Mouse (Mus musculus): ENCODE data around the gene Ensa. TPM values are rescaled to one million over a fixed set of nuclear protein-coding genes. Genes with fewer than 3 reads are reported as not detected.

Gene Ensa
- total and polyA plus RNA-seq, 2 experiments, result 5.0 to 23.5 TPM

GRCm38 (mm10) chr3:95661945-95662715 is 37.3 kb downstream of the Ensa start:
- H3K27ac ChIP-seq (replicated peaks; ENCODE audit: insufficient read depth, low read depth, low read length), result peak overlapping the region; percentile 100
- H3K4me3 ChIP-seq (ENCODE audit: insufficient read depth, low read depth, low read length), result peak overlapping the region; percentile 31; the same call in 1 of the 2 replicates
- peaks cover 49% of the 10 kb centered on the region for H3K4me1 ChIP-seq (ENCODE audit: control insufficient read depth, insufficient read depth, low read length)
- whole genome bisulfite sequencing, result 2% methylated on average over 7 of the region's 7 CpGs
- peaks cover 26% of the 10 kb centered on the region for H3K79me2 ChIP-seq (ENCODE audit: control insufficient read depth, insufficient read depth, low read length)
- peak; percentile 94 for DNase-seq (ENCODE audit: extremely low read depth, low read depth, low spot score)
- peak overlapping the region; percentile 75 for H3K9ac ChIP-seq (ENCODE audit: low read depth, low read length)
- H3K36me3 ChIP-seq (ENCODE audit: control insufficient read depth, insufficient read depth, low read length), result peaks cover 42% of the 10 kb centered on the region
- TF ChIP-seq POLR2A (IDR thresholded peaks at IDR 0.05; ENCODE audit: extremely low read depth, insufficient read depth, low read length) (no peak), CTCF (IDR thresholded peaks at IDR 0.05; ENCODE audit: low read depth, low read length) (no peak)
- no peaks in the 10 kb centered on the region for H3K27me3 ChIP-seq (ENCODE audit: control insufficient read depth, insufficient read depth, low read length)

- Histone ChIP-seq H3K79me2 (ENCODE audit: control insufficient read depth, insufficient read depth, low read length) (peaks cover 26% of the 10 kb centered on the region), H3K36me3 (ENCODE audit: control insufficient read depth, insufficient read depth, low read length) (peaks cover 42% of the 10 kb centered on the region), H3K27ac (replicated peaks; ENCODE audit: insufficient read depth, low read depth, low read length) (peak overlapping the region; percentile 100), H3K4me1 (ENCODE audit: control insufficient read depth, insufficient read depth, low read length) (peaks cover 51% of the 10 kb centered on the region), H3K4me3 (ENCODE audit: insufficient read depth, low read depth, low read length) (no peak overlapping the region; the same call in 1 of the 2 replicates), H3K27me3 (ENCODE audit: control insufficient read depth, insufficient read depth, low read length) (no peaks in the 10 kb centered on the region), H3K9ac (ENCODE audit: low read depth, low read length) (peak overlapping the region; percentile 75)
- 51% methylated on average over 7 of the region's 7 CpGs for WGBS
- no peak for TF ChIP-seq CTCF (IDR thresholded peaks at IDR 0.05; ENCODE audit: low read depth, low read length)
- DNase-seq (ENCODE audit: extremely low read depth, low read depth, low spot score), result no peak
Observed at GRCm38 (mm10) chr3:95662724-95663449, 38.1 kb downstream of the Ensa start.

- 74% methylated on average over 2 of the region's 2 CpGs for WGBS
Observed at GRCm38 (mm10) chr3:95663486-95663885, 38.7 kb downstream of the Ensa start.

GRCm38 (mm10) chr3:95663969-95664608 is 39.3 kb downstream of the Ensa start:
- 64% methylated on average over 3 of the region's 3 CpGs for WGBS
- H3K27me3 ChIP-seq (ENCODE audit: control insufficient read depth, insufficient read depth, low read length), result no peaks in the 10 kb centered on the region
- H3K27ac ChIP-seq (replicated peaks; ENCODE audit: insufficient read depth, low read depth, low read length), result peak overlapping the region; percentile 76
- no peak overlapping the region for H3K4me3 ChIP-seq (ENCODE audit: insufficient read depth, low read depth, low read length)
- 0 out of 2 replicates have a peak overlapping the region, but pooled peaks have one; percentile 19 for H3K9ac ChIP-seq (ENCODE audit: low read depth, low read length)
- peaks cover 21% of the 10 kb centered on the region for H3K79me2 ChIP-seq (ENCODE audit: control insufficient read depth, insufficient read depth, low read length)
- TF ChIP-seq CTCF (IDR thresholded peaks at IDR 0.05; ENCODE audit: low read depth, low read length), result no peak
- TF ChIP-seq POLR2A (IDR thresholded peaks at IDR 0.05; ENCODE audit: extremely low read depth, insufficient read depth, low read length), result no peak
- peaks cover 60% of the 10 kb centered on the region for H3K4me1 ChIP-seq (ENCODE audit: control insufficient read depth, insufficient read depth, low read length)
- H3K36me3 ChIP-seq (ENCODE audit: control insufficient read depth, insufficient read depth, low read length), result peaks cover 42% of the 10 kb centered on the region
- peak; percentile 53 for DNase-seq (ENCODE audit: extremely low read depth, low read depth, low spot score)

More at GRCm38 (mm10) chr3:95663486-95663885, 38.7 kb downstream of the Ensa start:
- H3K79me2 ChIP-seq (ENCODE audit: control insufficient read depth, insufficient read depth, low read length), result peaks cover 26% of the 10 kb centered on the region
- no peaks in the 10 kb centered on the region for H3K27me3 ChIP-seq (ENCODE audit: control insufficient read depth, insufficient read depth, low read length)
- H3K4me3 ChIP-seq (ENCODE audit: insufficient read depth, low read depth, low read length), result no peak overlapping the region
- TF ChIP-seq CTCF (IDR thresholded peaks at IDR 0.05; ENCODE audit: low read depth, low read length) (no peak), POLR2A (IDR thresholded peaks at IDR 0.05; ENCODE audit: extremely low read depth, insufficient read depth, low read length) (no peak)
- DNase-seq (ENCODE audit: extremely low read depth, low read depth, low spot score), result no peak
- H3K27ac ChIP-seq (replicated peaks; ENCODE audit: insufficient read depth, low read depth, low read length), result peak overlapping the region; percentile 76
- peaks cover 57% of the 10 kb centered on the region for H3K4me1 ChIP-seq (ENCODE audit: control insufficient read depth, insufficient read depth, low read length)
- peak overlapping the region; percentile 15; the same call in 1 of the 2 replicates for H3K9ac ChIP-seq (ENCODE audit: low read depth, low read length)
- peaks cover 42% of the 10 kb centered on the region for H3K36me3 ChIP-seq (ENCODE audit: control insufficient read depth, insufficient read depth, low read length)

GRCm38 (mm10) chr3:95664940-95665352 is 40.2 kb downstream of the Ensa start:
- Histone ChIP-seq H3K27me3 (ENCODE audit: control insufficient read depth, insufficient read depth, low read length) (no peaks in the 10 kb centered on the region), H3K27ac (replicated peaks; ENCODE audit: insufficient read depth, low read depth, low read length) (peak overlapping the region; percentile 76), H3K9ac (ENCODE audit: low read depth, low read length) (peak overlapping the region; percentile 39), H3K36me3 (ENCODE audit: control insufficient read depth, insufficient read depth, low read length) (peaks cover 40% of the 10 kb centered on the region), H3K4me1 (ENCODE audit: control insufficient read depth, insufficient read depth, low read length) (peaks cover 64% of the 10 kb centered on the region), H3K4me3 (ENCODE audit: insufficient read depth, low read depth, low read length) (no peak overlapping the region), H3K79me2 (ENCODE audit: control insufficient read depth, insufficient read depth, low read length) (peaks cover 13% of the 10 kb centered on the region)
- WGBS, result 74% methylated on average over 4 of the region's 4 CpGs
- no peak for TF ChIP-seq CTCF (IDR thresholded peaks at IDR 0.05; ENCODE audit: low read depth, low read length)
- TF ChIP-seq POLR2A (IDR thresholded peaks at IDR 0.05; ENCODE audit: extremely low read depth, insufficient read depth, low read length), result no peak
- DNase-seq (ENCODE audit: extremely low read depth, low read depth, low spot score), result no peak

All from liver, adult 2 months (tissue).